Mouse (Mus musculus): ENCODE data around the gene Sp8.

- TF ChIP-seq GATA1 (IDR thresholded peaks at IDR 0.05; ENCODE audit: borderline replicate concordance, low read length) (no peak), FLI1 (IDR thresholded peaks at IDR 0.05; ENCODE audit: low read length) (no peak)
Observed at GRCm38 (mm10) chr12:118887964-118888363, 41.8 kb downstream of the Sp8 start.

All from megakaryocyte, embryonic 14.5 days (primary cell).